Mouse (Mus musculus) forebrain, postnatal 0 days (tissue): ENCODE results near the gene Tacc2. TPM values are rescaled to one million over a fixed set of nuclear protein-coding genes. Genes with fewer than 3 reads are reported as not detected.

Source experiments
- ATAC-seq: fragments of 200-750 bp; cut with Nextera tagmentation; 2 replicates; pipeline ENCODE4 v1.8.0; 2017; ENCODE audit warnings: mild to moderate bottlenecking, moderate library complexity
- DNase-seq: peaks from one replicate; pipeline ENCODE4 v3.0.0-alpha.2; 2015
- H3K27ac ChIP-seq: fragments of 300-500 bp; sonication (generic); 2 replicates; pipeline ENCODE4 v1.5.1; 2014; ENCODE audit warnings: low read depth, mild to moderate bottlenecking, antibody characterized with exemption, low read length, moderate library complexity, mixed read lengths
- H3K27me3 ChIP-seq: fragments of 300-500 bp; sonication (generic); 2 replicates; pipeline ENCODE4 v1.6.1; 2014; ENCODE audit warnings: mild to moderate bottlenecking, low read length, mixed read lengths; ENCODE audit not compliant: insufficient read depth
- H3K36me3 ChIP-seq: fragments of 300-500 bp; sonication (generic); 2 replicates; pipeline ENCODE4 v1.6.1; 2014; ENCODE audit warnings: mild to moderate bottlenecking, moderate library complexity; ENCODE audit not compliant: insufficient read depth
- H3K4me1 ChIP-seq: fragments of 300-500 bp; sonication (generic); 2 replicates; pipeline ENCODE4 v1.6.1; 2014; ENCODE audit warnings: antibody characterized with exemption; ENCODE audit not compliant: insufficient read depth
- H3K4me2 ChIP-seq: fragments of 300-500 bp; sonication (generic); 2 replicates; pipeline ENCODE4 v1.6.1; 2014; ENCODE audit warnings: low read depth, mild to moderate bottlenecking, moderate library complexity
- H3K4me3 ChIP-seq: fragments of 300-500 bp; sonication (generic); 2 replicates; pipeline ENCODE4 v1.5.1; 2014; ENCODE audit warnings: low read depth, low read length, mixed read lengths
- H3K9ac ChIP-seq: fragments of 300-500 bp; sonication (generic); 2 replicates; pipeline ENCODE4 v1.6.1; 2014; ENCODE audit warnings: mild to moderate bottlenecking
- H3K9me3 ChIP-seq: fragments of 300-500 bp; sonication (generic); 2 replicates; pipeline ENCODE4 v1.6.1; 2016; ENCODE audit warnings: low read length
- CTCF ChIP-seq: sonication (generic); IDR thresholded peaks from 2 replicates; pipeline ENCODE4 v1.5.1; 2016; ENCODE audit warnings: antibody characterized with exemption, control low read depth, low read depth
- WGBS: fragments of 180-500 bp; shearing (Covaris S2); extraction: QIAGEN DNeasy Blood & Tissue Kit; methylation state at CpG from one replicate; pipeline ENCODE4 v1.1.7; 2014; 5-methylcytosine and 5-hydroxymethylcytosine counted together
- polyA plus RNA-seq: library from polyadenylated mRNA; unstranded; fragments of >200 nt; fragmentation: Nextera tagmentation; extraction: Ambion mirVana; gene quantifications from 2 replicates; pipeline ENCODE4 v1.2.1, GENCODE M21; 2015
- total RNA-seq: library from RNA; depleted of rRNA; stranded (reverse); fragments of >200 nt; gene quantifications from 2 replicates; pipeline ENCODE4 v1.2.3, GENCODE M21; 2014

Tacc2 gene
- total and polyA plus RNA-seq, 2 experiments from 2014 or later, result 54.1 to 60.9 TPM

- peaks cover 49% of the 10 kb centered on the region for H3K36me3 ChIP-seq
These were observed 174.4 kb downstream of the Tacc2 start for GRCm38 (mm10) chr7:130751678-130752077.

DNA sequence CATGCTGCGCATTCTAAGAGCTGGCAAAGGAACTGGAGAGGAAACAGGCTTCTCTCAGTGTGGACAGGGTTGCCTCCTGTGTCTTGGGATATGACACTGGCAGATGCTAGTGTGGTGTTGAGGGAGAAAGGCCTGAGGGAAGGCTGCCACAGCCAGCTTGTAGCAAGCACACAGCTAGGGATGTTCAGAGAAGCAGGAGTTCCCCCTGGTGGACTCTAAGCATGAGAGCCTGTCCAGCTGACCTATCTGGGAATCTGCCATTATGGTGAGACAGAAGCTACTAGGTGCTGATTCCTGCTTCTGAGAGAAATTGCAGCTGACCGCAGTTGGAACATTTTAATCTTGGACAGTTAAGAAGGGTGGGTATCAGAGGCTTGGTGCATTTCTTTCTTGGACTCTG lies 177.6 kb downstream of the Tacc2 start:
- 0 out of 2 replicates have a peak, but pooled peaks have one; percentile 24 for ATAC-seq
- H3K4me3 ChIP-seq, result no peak overlapping the region

More at GRCm38 (mm10) chr7:130751678-130752077, 174.4 kb downstream of the Tacc2 start:
- Histone ChIP-seq H3K27ac (peak overlapping the region; percentile 73; the same call in 1 of the 2 replicates), H3K4me1 (peaks cover 9% of the 10 kb centered on the region), H3K9ac (no peak overlapping the region), H3K4me2 (no peak overlapping the region), H3K9me3 (no peaks in the 10 kb centered on the region), H3K4me3 (no peak overlapping the region), H3K27me3 (no peaks in the 10 kb centered on the region)
- 67% methylated on average over 9 of the region's 9 CpGs for WGBS
- ATAC-seq (no peak), DNase-seq (no peak)
- no peak for TF ChIP-seq CTCF

GRCm38 (mm10) chr7:130756343-130756835 lies 179.2 kb downstream of the Tacc2 start:
- Histone ChIP-seq H3K27me3 (no peaks in the 10 kb centered on the region), H3K4me1 (no peaks in the 10 kb centered on the region), H3K9me3 (no peaks in the 10 kb centered on the region), H3K9ac (no peak overlapping the region), H3K4me2 (no peak overlapping the region), H3K27ac (no peak overlapping the region), H3K36me3 (peaks cover 72% of the 10 kb centered on the region), H3K4me3 (no peak overlapping the region)
- TF ChIP-seq CTCF, result no peak
- DNase-seq (no peak), ATAC-seq (no peak)
- 85% methylated on average over 7 of the region's 7 CpGs for WGBS

More for the DNA sequence above, 177.6 kb downstream of the Tacc2 start:
- peak; percentile 33 for DNase-seq
- Histone ChIP-seq H3K9ac (no peak overlapping the region), H3K27ac (no peak overlapping the region), H3K4me2 (no peak overlapping the region), H3K9me3 (no peaks in the 10 kb centered on the region), H3K27me3 (no peaks in the 10 kb centered on the region), H3K4me1 (peaks cover 8% of the 10 kb centered on the region), H3K36me3 (peaks cover 59% of the 10 kb centered on the region)
- WGBS, result 86% methylated on average over 2 of the region's 2 CpGs
- peak; percentile 60 for TF ChIP-seq CTCF

GRCm38 (mm10) chr7:130757326-130757865 lies 180.2 kb downstream of the Tacc2 start:
- no peak overlapping the region for H3K4me2 ChIP-seq
- 85% methylated on average over 11 of the region's 11 CpGs for WGBS
- no peaks in the 10 kb centered on the region for H3K4me1 ChIP-seq
- H3K9me3 ChIP-seq, result no peaks in the 10 kb centered on the region
- no peak overlapping the region for H3K27ac ChIP-seq
- no peak overlapping the region for H3K9ac ChIP-seq
- H3K36me3 ChIP-seq, result peaks cover 64% of the 10 kb centered on the region
- no peak for TF ChIP-seq CTCF
- H3K27me3 ChIP-seq, result no peaks in the 10 kb centered on the region
- no peak for ATAC-seq
- DNase-seq, result no peak
- H3K4me3 ChIP-seq, result no peak overlapping the region

DNA sequence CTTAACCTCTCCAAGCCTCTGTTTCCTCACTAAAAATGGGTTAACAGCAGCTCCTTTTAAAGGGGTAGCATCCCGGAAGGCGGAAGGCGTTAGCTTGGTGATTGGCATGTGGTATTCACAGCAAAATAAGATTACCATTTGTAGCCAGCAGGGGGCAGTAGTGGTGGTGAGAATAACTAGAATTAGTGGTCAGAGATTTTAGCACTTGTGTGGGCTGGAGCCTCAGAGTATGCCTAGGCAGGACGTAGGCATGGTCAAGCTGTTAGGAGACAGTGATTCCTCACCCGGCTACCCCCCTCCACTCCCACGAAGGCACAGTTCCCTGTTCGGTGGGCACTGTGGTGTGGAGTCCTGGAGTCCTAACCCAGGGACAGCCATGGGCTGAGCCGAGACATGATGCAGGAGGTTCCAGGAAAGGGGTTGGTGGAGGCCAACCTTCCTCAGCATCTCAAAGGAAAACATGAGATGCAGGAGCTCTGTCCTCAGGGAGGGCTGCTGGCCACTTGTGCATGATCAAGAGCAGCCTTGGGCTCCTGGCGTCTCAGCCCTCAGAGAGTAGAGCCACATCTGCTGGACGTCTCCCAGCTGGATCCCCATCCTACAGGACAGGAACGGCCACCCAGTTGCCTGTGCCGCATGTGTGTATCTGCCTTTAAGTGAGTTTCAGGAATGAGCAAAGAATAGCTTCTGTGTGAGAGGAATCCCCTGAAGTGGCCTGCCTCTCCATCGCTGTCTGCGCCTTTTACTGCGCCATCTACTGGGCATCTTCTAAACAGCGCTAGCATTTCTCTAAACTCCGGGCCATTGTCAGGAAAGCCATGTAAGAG lies 185.0 kb downstream of the Tacc2 start:
- H3K9ac ChIP-seq, result no peak overlapping the region
- H3K4me3 ChIP-seq, result no peak overlapping the region
- peak; percentile 88 for ATAC-seq
- H3K36me3 ChIP-seq, result peaks cover 52% of the 10 kb centered on the region
- no peaks in the 10 kb centered on the region for H3K9me3 ChIP-seq
- no peaks in the 10 kb centered on the region for H3K4me1 ChIP-seq
- peak; percentile 88 for TF ChIP-seq CTCF
- WGBS, result 32% methylated on average over 17 of the region's 17 CpGs
- no peak overlapping the region for H3K4me2 ChIP-seq
- peak; percentile 92 for DNase-seq
- peak overlapping the region; percentile 45 for H3K27ac ChIP-seq
- no peaks in the 10 kb centered on the region for H3K27me3 ChIP-seq

DNA sequence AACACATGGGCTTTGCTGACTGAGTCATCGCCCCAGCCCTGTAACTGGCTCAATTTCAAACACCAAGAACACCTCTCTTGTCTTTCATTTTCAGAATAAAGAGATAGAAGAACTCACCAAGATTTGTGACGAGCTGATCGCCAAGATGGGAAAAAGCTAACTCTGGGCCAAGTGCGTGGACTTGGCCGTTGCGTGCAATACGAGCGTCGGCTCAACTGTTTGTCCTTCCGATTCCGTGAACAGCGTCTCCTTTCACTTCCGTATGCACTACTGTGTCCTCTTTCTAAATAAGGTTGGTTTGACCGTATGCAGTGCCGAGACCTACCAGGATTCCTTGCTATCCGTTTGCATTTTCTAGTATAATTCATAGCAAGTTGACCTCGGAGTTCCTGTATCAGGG lies 186.9 kb downstream of the Tacc2 start:
- Histone ChIP-seq H3K36me3 (peaks cover 42% of the 10 kb centered on the region), H3K9me3 (no peaks in the 10 kb centered on the region), H3K4me3 (no peak overlapping the region), H3K27me3 (no peaks in the 10 kb centered on the region), H3K9ac (no peak overlapping the region), H3K4me1 (no peaks in the 10 kb centered on the region), H3K27ac (no peak overlapping the region), H3K4me2 (no peak overlapping the region)
- 94% methylated on average over 17 of the region's 17 CpGs for WGBS
- DNase-seq (no peak), ATAC-seq (no peak)
- TF ChIP-seq CTCF, result no peak
